Mouse (Mus musculus): Measurements from ENCODE around the gene Zfp617. TPM values are rescaled to one million over a fixed set of nuclear protein-coding genes. Genes with fewer than 3 reads are reported as not detected.

Zfp617 gene
- polyA plus RNA-seq, 1 experiment from 2014 or later, result 40.6 TPM

DNA sequence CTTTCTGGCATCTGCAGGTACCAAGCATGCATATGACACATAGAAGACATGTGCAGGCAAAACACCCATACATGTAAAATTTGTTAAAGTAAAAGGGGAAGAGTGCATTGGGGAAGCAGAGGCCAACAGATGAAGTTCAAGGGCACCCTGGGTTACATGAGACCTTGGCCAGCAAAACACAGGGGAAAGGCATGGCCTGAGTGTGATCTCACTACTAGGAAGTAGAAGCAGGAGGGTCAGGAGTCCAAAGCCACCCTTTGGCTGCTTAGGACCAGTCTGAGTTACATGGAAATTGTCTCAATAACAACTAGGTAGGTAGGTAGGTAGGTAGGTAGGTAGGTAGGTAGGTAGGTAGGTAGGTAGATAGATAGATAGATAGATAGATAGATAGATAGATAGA, 52.0 kb downstream of the Zfp617 start:
- peaks cover 5% of the 10 kb centered on the region; the same call in 1 of the 2 replicates for H3K9me3 ChIP-seq
- H3K27ac ChIP-seq (replicated peaks), result no peak overlapping the region
- ATAC-seq (ENCODE audit: low FRiP score, low read depth), result no peak
- H3K9ac ChIP-seq (replicated peaks), result no peak overlapping the region
- no peak overlapping the region for H3K4me3 ChIP-seq
- no peaks in the 10 kb centered on the region for H3K27me3 ChIP-seq
- no peaks in the 10 kb centered on the region for H3K4me1 ChIP-seq
- H3K4me2 ChIP-seq (replicated peaks), result no peak overlapping the region
- H3K36me3 ChIP-seq, result peaks cover 21% of the 10 kb centered on the region

DNA sequence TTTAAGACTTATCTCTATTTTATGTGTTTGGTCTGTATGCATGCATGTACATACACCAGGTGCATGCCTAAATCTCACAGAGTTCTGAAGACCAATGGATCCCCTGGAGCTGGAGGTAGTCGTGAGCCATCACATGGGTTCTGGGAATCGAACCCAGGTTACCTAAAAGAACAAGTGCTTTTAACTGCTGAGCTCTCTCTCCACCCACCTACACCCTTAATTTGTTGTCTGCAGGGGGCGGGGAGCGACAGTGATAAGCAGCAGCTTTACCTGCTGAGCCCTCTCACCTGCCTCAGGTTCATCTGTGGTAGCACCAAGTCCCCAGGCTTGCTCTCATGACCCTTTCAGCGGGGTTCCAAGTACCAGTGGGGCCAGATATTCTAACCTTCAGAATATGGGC, 53.4 kb downstream of the Zfp617 start:
- no peak overlapping the region for H3K4me3 ChIP-seq
- H3K9ac ChIP-seq (replicated peaks), result no peak overlapping the region
- H3K4me2 ChIP-seq (replicated peaks), result no peak overlapping the region
- H3K27me3 ChIP-seq, result no peaks in the 10 kb centered on the region
- H3K4me1 ChIP-seq, result no peaks in the 10 kb centered on the region
- H3K9me3 ChIP-seq, result 0 out of 2 replicates have a peak, but pooled peaks cover 4% of the 10 kb centered on the region
- H3K27ac ChIP-seq (replicated peaks), result no peak overlapping the region
- ATAC-seq (ENCODE audit: low FRiP score, low read depth), result no peak
- H3K36me3 ChIP-seq, result peaks cover 34% of the 10 kb centered on the region
- WGBS, result 96% methylated on average over 5 of the region's 5 CpGs

DNA sequence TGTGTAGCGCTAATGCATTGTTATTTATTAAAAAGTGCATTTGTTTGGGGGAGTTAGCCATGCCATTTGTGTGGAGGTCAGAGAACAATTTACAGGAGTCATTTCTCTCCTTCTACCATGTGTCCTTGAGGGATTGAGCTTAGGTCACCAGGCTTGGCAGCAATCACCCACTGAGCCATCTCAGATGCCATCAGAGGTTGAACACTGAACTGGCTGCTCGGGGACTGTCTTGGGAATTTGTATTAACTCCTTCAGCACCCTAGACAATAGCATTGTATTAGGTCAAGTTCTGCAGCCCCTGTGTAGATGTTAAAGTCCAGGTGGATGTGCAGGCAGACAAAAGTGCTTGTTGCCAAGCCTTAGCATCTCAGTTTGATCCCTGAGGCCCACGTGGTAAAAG, 55.6 kb downstream of the Zfp617 start:
- H3K9ac ChIP-seq (replicated peaks), result no peak overlapping the region
- H3K4me1 ChIP-seq, result no peaks in the 10 kb centered on the region
- no peaks in the 10 kb centered on the region for H3K27me3 ChIP-seq
- no peak overlapping the region for H3K4me2 ChIP-seq (replicated peaks)
- WGBS, result 91% methylated on average over 3 of the region's 3 CpGs
- H3K4me3 ChIP-seq, result no peak overlapping the region
- H3K9me3 ChIP-seq, result peaks cover 4% of the 10 kb centered on the region; the same call in 1 of the 2 replicates
- peaks cover 57% of the 10 kb centered on the region for H3K36me3 ChIP-seq
- no peak overlapping the region for H3K27ac ChIP-seq (replicated peaks)
- no peak for ATAC-seq (ENCODE audit: low FRiP score, low read depth)

DNA sequence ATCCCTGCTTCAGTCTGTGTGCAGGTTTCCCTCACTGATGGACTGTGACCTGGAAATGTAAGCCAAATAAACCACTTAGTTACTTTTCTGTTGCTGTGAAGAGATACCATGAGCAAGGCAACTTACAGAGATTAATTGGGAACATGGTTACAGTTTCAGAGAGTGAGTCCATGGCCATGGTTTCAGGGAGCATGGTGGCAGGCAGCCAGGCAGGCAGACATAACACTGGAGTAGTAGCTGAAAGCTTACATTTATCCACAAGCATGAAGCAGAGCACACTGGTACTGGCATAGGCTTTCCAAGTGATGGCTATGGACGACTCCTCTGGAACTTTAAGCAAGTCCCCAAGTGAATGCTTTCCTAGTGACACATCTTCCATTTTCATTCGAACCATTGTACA, 56.7 kb downstream of the Zfp617 start:
- ATAC-seq (ENCODE audit: low FRiP score, low read depth), result no peak
- Histone ChIP-seq H3K9ac (replicated peaks) (no peak overlapping the region), H3K27ac (replicated peaks) (no peak overlapping the region), H3K4me1 (no peaks in the 10 kb centered on the region), H3K36me3 (peaks cover 67% of the 10 kb centered on the region), H3K27me3 (no peaks in the 10 kb centered on the region), H3K4me3 (no peak overlapping the region), H3K4me2 (replicated peaks) (no peak overlapping the region), H3K9me3 (peaks cover 4% of the 10 kb centered on the region; the same call in 1 of the 2 replicates)
- WGBS, result 96% methylated on average over 2 of the region's 2 CpGs

DNA sequence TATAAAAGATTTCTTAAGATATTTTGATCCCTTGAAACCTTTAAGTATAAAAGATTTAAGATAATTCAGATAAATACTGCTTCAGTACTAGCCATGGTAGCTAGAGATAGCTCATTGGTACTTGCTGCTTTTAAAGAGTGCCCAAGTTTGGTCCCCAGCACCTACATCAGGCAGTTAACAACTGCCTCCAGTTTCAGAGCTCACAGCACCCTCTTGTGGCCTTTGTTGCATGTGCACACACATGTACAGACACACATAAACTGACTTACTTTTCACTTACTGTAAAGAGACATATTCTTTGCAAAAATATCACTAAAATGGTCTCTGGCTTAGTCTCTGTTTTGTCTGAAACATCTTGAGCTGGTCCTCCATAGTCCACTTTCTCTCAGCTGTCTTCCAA, 58.0 kb downstream of the Zfp617 start:
- H3K27me3 ChIP-seq, result no peaks in the 10 kb centered on the region
- peaks cover 4% of the 10 kb centered on the region; the same call in 1 of the 2 replicates for H3K9me3 ChIP-seq
- no peak overlapping the region for H3K4me2 ChIP-seq (replicated peaks)
- no peak overlapping the region for H3K4me3 ChIP-seq
- no peak for ATAC-seq (ENCODE audit: low FRiP score, low read depth)
- no peak overlapping the region for H3K9ac ChIP-seq (replicated peaks)
- peaks cover 67% of the 10 kb centered on the region for H3K36me3 ChIP-seq
- H3K27ac ChIP-seq (replicated peaks), result no peak overlapping the region
- no peaks in the 10 kb centered on the region for H3K4me1 ChIP-seq

DNA sequence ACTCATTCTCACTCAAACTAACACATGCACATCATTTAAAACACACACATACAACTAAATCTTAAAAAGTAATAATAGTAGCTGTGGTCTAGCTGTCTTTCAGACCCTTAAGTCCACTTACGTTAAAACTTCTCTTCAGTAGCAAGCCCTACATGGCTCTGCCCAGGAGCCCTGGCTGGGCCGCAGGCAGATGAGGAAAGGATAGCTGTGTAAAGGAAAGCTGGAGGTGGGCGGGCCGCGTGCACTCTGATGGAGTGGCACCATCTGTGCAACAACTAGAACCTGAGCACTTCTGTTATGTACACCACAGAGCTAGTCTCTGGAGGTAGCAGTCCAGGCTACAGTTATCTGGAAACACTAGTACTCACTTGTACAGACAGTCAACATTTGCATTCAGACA, 58.8 kb downstream of the Zfp617 start:
- H3K36me3 ChIP-seq, result peaks cover 62% of the 10 kb centered on the region
- H3K4me3 ChIP-seq, result no peak overlapping the region
- H3K9ac ChIP-seq (replicated peaks), result no peak overlapping the region
- H3K9me3 ChIP-seq, result peaks cover 4% of the 10 kb centered on the region; the same call in 1 of the 2 replicates
- no peak overlapping the region for H3K4me2 ChIP-seq (replicated peaks)
- no peak overlapping the region for H3K27ac ChIP-seq (replicated peaks)
- no peaks in the 10 kb centered on the region for H3K4me1 ChIP-seq
- no peak for ATAC-seq (ENCODE audit: low FRiP score, low read depth)
- WGBS, result 99% methylated on average over 5 of the region's 5 CpGs
- H3K27me3 ChIP-seq, result no peaks in the 10 kb centered on the region

DNA sequence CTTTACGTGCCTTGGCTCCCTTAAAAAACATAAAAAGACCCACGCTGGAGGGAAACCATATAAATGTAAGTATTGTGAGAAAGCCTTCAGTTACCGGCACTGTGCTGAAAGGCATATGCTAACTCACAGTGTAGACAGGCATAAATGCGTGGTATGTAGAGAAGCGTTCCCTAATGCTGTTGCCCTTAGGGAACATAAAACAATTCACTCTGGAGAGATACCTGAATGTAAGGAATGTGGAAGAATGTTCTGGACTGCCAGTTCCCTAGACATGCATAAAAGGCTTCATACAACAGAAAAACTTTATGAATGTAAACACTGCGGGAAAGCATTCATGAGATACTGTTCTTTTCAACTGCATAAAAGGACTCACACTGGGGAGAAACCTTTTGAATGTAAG, 59.7 kb downstream of the Zfp617 start:
- no peak for ATAC-seq (ENCODE audit: low FRiP score, low read depth)
- Histone ChIP-seq H3K4me1 (no peaks in the 10 kb centered on the region), H3K4me3 (no peak overlapping the region), H3K27ac (replicated peaks) (no peak overlapping the region), H3K27me3 (no peaks in the 10 kb centered on the region), H3K4me2 (replicated peaks) (no peak overlapping the region), H3K9me3 (peaks cover 4% of the 10 kb centered on the region; the same call in 1 of the 2 replicates), H3K9ac (replicated peaks) (no peak overlapping the region), H3K36me3 (peaks cover 62% of the 10 kb centered on the region)
- 92% methylated on average over 6 of the region's 6 CpGs for WGBS

DNA sequence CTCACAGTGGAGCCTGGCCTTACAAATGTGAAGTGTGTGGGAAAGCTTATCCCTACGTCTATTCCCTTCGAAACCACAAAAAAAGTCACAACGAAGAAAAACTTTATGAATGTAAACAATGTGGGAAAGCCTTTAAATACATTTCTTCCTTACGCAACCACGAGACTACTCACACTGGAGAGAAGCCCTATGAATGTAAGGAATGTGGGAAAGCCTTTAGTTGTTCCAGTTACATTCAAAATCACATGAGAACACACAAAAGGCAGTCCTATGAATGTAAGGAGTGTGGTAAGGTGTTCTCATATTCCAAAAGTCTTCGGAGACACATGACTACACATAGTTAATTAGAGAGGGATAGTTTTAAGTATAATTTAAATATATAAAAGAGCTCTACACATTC, 60.2 kb downstream of the Zfp617 start:
- no peak overlapping the region for H3K27ac ChIP-seq (replicated peaks)
- H3K4me3 ChIP-seq, result no peak overlapping the region
- 96% methylated on average over 6 of the region's 6 CpGs for WGBS
- peaks cover 4% of the 10 kb centered on the region; the same call in 1 of the 2 replicates for H3K9me3 ChIP-seq
- H3K9ac ChIP-seq (replicated peaks), result no peak overlapping the region
- ATAC-seq (ENCODE audit: low FRiP score, low read depth), result no peak
- no peaks in the 10 kb centered on the region for H3K27me3 ChIP-seq
- no peaks in the 10 kb centered on the region for H3K4me1 ChIP-seq
- peaks cover 62% of the 10 kb centered on the region for H3K36me3 ChIP-seq
- no peak overlapping the region for H3K4me2 ChIP-seq (replicated peaks)

DNA sequence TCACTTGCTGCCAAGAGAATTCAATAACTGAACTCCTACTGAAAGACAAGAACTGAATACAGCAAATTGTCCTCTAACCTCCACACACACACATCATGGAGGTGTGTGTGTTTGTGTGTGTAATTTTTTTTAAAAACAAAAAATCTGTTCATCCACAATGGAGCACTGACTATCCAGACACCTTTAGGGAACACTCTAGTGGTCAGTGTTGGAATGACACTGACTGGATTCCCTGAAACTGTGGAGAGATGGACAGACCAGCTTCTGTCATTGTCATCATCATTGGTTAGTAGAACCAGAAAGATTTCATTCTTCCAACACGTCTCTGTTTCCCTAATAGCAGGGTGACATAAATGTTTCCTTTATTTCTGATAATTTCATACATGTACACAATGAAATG, 63.5 kb downstream of the Zfp617 start:
- Histone ChIP-seq H3K4me1 (no peaks in the 10 kb centered on the region), H3K4me2 (replicated peaks) (no peak overlapping the region), H3K27me3 (no peaks in the 10 kb centered on the region), H3K9ac (replicated peaks) (no peak overlapping the region), H3K9me3 (no peaks in the 10 kb centered on the region; the same call in 1 of the 2 replicates), H3K4me3 (no peak overlapping the region), H3K36me3 (peaks cover 31% of the 10 kb centered on the region), H3K27ac (replicated peaks) (no peak overlapping the region)
- ATAC-seq (ENCODE audit: low FRiP score, low read depth), result no peak
- 76% methylated on average over 1 of the region's 1 CpGs for WGBS

DNA sequence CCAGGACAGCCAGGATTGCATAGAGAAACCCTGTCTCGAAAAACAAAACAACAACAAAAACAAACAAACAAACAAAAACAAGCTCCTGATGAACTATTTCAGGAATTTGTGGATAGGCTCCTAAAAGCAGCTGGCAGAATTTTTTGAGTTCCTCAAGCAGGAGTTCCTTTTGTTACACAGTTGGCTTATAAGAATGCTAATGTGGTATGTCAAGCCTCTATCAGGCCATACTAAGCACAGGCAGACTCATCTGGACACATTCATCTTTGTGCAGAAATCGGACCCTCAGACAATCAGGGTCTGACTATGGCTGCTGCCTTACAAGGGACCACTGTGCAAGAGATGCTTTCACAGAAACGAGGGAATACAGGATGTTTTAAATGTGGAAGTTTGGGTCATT, 65.8 kb downstream of the Zfp617 start:
- 82% methylated on average over 3 of the region's 3 CpGs for WGBS
- Histone ChIP-seq H3K4me1 (no peaks in the 10 kb centered on the region), H3K27me3 (no peaks in the 10 kb centered on the region), H3K4me2 (replicated peaks) (no peak overlapping the region), H3K27ac (replicated peaks) (no peak overlapping the region), H3K4me3 (no peak overlapping the region), H3K9ac (replicated peaks) (no peak overlapping the region), H3K36me3 (peaks cover 9% of the 10 kb centered on the region), H3K9me3 (no peaks in the 10 kb centered on the region)
- ATAC-seq (ENCODE audit: low FRiP score, low read depth), result no peak

DNA sequence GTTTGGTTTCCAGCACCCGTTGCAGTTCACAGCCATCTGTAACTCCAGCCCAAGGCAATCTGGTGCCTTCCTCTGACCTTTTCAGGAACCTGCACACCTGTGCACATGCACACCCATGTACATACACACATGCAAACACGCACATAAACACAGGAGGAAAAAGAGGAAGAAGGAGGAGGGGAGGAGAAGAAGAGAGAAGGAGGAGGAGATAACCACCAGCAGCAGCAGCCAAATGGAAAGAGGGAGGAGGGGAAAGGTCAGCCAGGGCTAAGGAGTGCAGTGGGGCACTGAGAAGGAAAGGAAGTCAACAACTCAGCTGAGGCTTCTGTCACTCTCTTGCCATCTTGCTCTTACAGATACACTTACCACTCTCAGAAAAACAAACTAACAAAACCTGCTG, 72.6 kb downstream of the Zfp617 start:
- no peak for ATAC-seq (ENCODE audit: low FRiP score, low read depth)
- no peaks in the 10 kb centered on the region for H3K4me1 ChIP-seq
- 80% methylated on average over 2 of the region's 2 CpGs for WGBS
- no peak overlapping the region for H3K4me3 ChIP-seq
- no peaks in the 10 kb centered on the region for H3K27me3 ChIP-seq
- H3K4me2 ChIP-seq (replicated peaks), result no peak overlapping the region
- H3K9me3 ChIP-seq, result no peaks in the 10 kb centered on the region
- no peak overlapping the region for H3K9ac ChIP-seq (replicated peaks)
- H3K36me3 ChIP-seq, result no peaks in the 10 kb centered on the region
- no peak overlapping the region for H3K27ac ChIP-seq (replicated peaks)

DNA sequence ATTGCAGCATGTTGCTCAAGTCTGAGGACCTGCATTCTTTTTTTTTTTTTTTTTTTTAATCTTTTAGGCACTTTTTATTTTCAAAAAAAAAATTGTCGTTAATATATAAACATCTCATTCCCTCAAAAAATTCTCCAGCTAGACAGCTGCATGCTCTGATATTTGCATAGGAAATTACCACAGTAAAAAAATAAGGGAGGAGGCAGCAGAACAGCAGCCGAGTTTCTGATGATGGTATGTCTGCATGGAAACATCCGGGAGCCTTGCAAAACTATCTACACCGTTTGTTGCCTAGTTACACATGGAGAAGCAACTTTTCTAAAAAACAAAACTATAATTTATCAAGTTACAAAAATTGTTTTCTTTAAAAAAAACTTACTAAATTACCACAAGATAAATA, 73.0 kb downstream of the Zfp617 start:
- Histone ChIP-seq H3K4me1 (no peaks in the 10 kb centered on the region), H3K9me3 (no peaks in the 10 kb centered on the region), H3K36me3 (no peaks in the 10 kb centered on the region), H3K27ac (replicated peaks) (no peak overlapping the region), H3K4me2 (replicated peaks) (no peak overlapping the region), H3K27me3 (no peaks in the 10 kb centered on the region), H3K9ac (replicated peaks) (no peak overlapping the region), H3K4me3 (no peak overlapping the region)
- WGBS, result 93% methylated on average over 4 of the region's 4 CpGs
- no peak for ATAC-seq (ENCODE audit: low FRiP score, low read depth)
